Mouse (Mus musculus) liver, adult 2 months (tissue): Measurements from ENCODE around the gene Nup37.

ENCODE experiments used
- CTCF ChIP-seq: fragments of 200-500 bp; IDR thresholded peaks from 2 replicates; pipeline ENCODE4 v1.5.1; 2011; ENCODE audit warnings: low read depth, low read length, control low read depth
- POLR2A ChIP-seq: fragments of 200-500 bp; IDR thresholded peaks from 2 replicates; pipeline ENCODE4 v1.6.1; 2011; ENCODE audit warnings: low read length, control low read depth; ENCODE audit not compliant: insufficient read depth; ENCODE audit errors: extremely low read depth

- TF ChIP-seq CTCF: no peak
- no peak for TF ChIP-seq POLR2A
Observed at GRCm38 (mm10) chr10:88162676-88163075, 15.9 kb downstream of the Nup37 start.
